4 mouse cellular contexts compared by ENCODE assay signal in genomic region chr9:76104416-76104815, GRCm38 (mm10).
DNase-seq lines count a peak whose midpoint lies in the region; ATAC-seq and TF ChIP-seq lines count a peak whose summit lies in the region.
"Not testable (repeated sequence)": the region's sequence is repeated elsewhere in the genome, so short reads cannot be mapped to it uniquely, and the experiment has no call there.

No protein-coding gene starts in this region.

- not testable (repeated sequence) for H3K27me3 ChIP-seq in lung, postnatal 0 days (replicated peaks; ENCODE audit: insufficient read depth, low read length)

- not testable (repeated sequence) for H3K36me3 ChIP-seq in lung, postnatal 0 days (ENCODE audit: insufficient read depth, low read length)

- H3K4me1 ChIP-seq in lung, postnatal 0 days (ENCODE audit: insufficient read depth, low read depth, low read length): not testable (repeated sequence)

- H3K9ac ChIP-seq in lung, postnatal 0 days (replicated peaks; ENCODE audit: low read depth): not testable (repeated sequence)

- not testable (repeated sequence) for H3K27ac ChIP-seq in left cerebral cortex, adult 2 months; lung, postnatal 0 days (ENCODE audit: low read length)

- H3K4me3 ChIP-seq in left cerebral cortex, adult 2 months; lung, postnatal 0 days (ENCODE audit: low read depth, low read length): not testable (repeated sequence)

- DNase-seq in ES-CJ7 (ENCODE audit: low read depth, low spot score) (peak; percentile 64), R1 (ENCODE audit: low read depth, low spot score) (peak; percentile 94)
- not testable (repeated sequence) for DNase-seq in left cerebral cortex, adult 2 months (ENCODE audit: extremely low spot score in 1 of 2, low spot score in 2 of 2); lung, postnatal 0 days (ENCODE audit: low spot score)

- 0 out of 2 replicates have a peak, but pooled peaks have one; percentile 13 for TF ChIP-seq EP300 in lung, postnatal 0 days (IDR thresholded peaks at IDR 0.05)

- not testable (repeated sequence) for H3K9me3 ChIP-seq in lung, postnatal 0 days (ENCODE audit: low read length)

- H3K4me2 ChIP-seq in lung, postnatal 0 days (replicated peaks; ENCODE audit: low read depth, low read length): not testable (repeated sequence)

- not testable (repeated sequence) for ATAC-seq in lung, postnatal 0 days

- peak; percentile 1; the same call in 1 of the 2 replicates for TF ChIP-seq CTCF in left cerebral cortex, adult 2 months (IDR thresholded peaks at IDR 0.05)
- TF ChIP-seq CTCF in lung, postnatal 0 days (IDR thresholded peaks at IDR 0.05): 0 out of 2 replicates have a peak, but pooled peaks have one; percentile 0

- intact Hi-C loops in left cerebral cortex, adult 2 months (cut with DNase I): not testable (repeated sequence)

- WGBS in lung, postnatal 0 days: 31% methylated on average over 1 of the region's 1 CpGs
